Mouse (Mus musculus) lung, embryonic 16.5 days (tissue): ENCODE measurements at regions not wholly inside any gene's neighbourhood (a gene's known extent, or its start where the extent isn't known, plus 50 kb on each side); places are given as distances from the start of the nearest gene placed in this dataset.

Experiments
- ATAC-seq: fragments of 200-750 bp; cut with Nextera tagmentation; 2 replicates; pipeline ENCODE4 v1.8.0; 2017; ENCODE audit warnings: low read depth, mild to moderate bottlenecking, moderate library complexity
- H3K27ac ChIP-seq: fragments of 300-500 bp; sonication (generic); 2 replicates; pipeline ENCODE4 v1.5.1; 2014; ENCODE audit warnings: mild to moderate bottlenecking, control low read depth, low read length
- H3K27me3 ChIP-seq: fragments of 300-500 bp; sonication (generic); 2 replicates; pipeline ENCODE4 v1.6.1; 2014; ENCODE audit warnings: low read depth, low read length, mixed read lengths; ENCODE audit not compliant: control insufficient read depth, insufficient read depth
- H3K36me3 ChIP-seq: fragments of 300-500 bp; sonication (generic); 2 replicates; pipeline ENCODE4 v1.6.1; 2014; ENCODE audit warnings: low read length; ENCODE audit not compliant: control insufficient read depth, insufficient read depth
- H3K4me1 ChIP-seq: fragments of 300-500 bp; sonication (generic); replicated peaks from 2 replicates; pipeline ENCODE4 v1.6.1; 2014; ENCODE audit warnings: low read length, mixed read lengths; ENCODE audit not compliant: control insufficient read depth, insufficient read depth
- H3K4me2 ChIP-seq: fragments of 300-500 bp; sonication (generic); 2 replicates; pipeline ENCODE4 v1.6.1; 2014; ENCODE audit warnings: low read depth, low read length, control low read depth
- H3K4me3 ChIP-seq: fragments of 300-500 bp; sonication (generic); 2 replicates; pipeline ENCODE4 v1.5.1; 2014; ENCODE audit warnings: mild to moderate bottlenecking, low read length, control low read depth
- H3K9ac ChIP-seq: fragments of 300-500 bp; sonication (generic); 2 replicates; pipeline ENCODE4 v1.6.1; 2014; ENCODE audit warnings: low read length, control low read depth
- H3K9me3 ChIP-seq: fragments of 300-500 bp; sonication (generic); 2 replicates; pipeline ENCODE4 v1.6.1; 2016; ENCODE audit warnings: low read length; ENCODE audit not compliant: control insufficient read depth
- whole genome bisulfite sequencing: fragments of 180-500 bp; shearing (Covaris S2); extraction: QIAGEN DNeasy Blood & Tissue Kit; methylation state at CpG from one replicate; pipeline ENCODE4 v1.1.7; 2014; 5-methylcytosine and 5-hydroxymethylcytosine counted together

GRCm38 (mm10) chr14:72294631-72295030 lies 197.0 kb downstream of the Gm9195 start:
- Histone ChIP-seq H3K4me1 (peaks cover 10% of the 10 kb centered on the region), H3K9me3 (no peaks in the 10 kb centered on the region), H3K27ac (no peak overlapping the region), H3K4me3 (no peak overlapping the region), H3K27me3 (peaks cover 4% of the 10 kb centered on the region), H3K36me3 (no peaks in the 10 kb centered on the region), H3K9ac (no peak overlapping the region), H3K4me2 (no peak overlapping the region)
- no peak for ATAC-seq
- WGBS = 24% methylated on average over 6 of the region's 6 CpGs

GRCm38 (mm10) chr14:72293677-72294387 lies 197.8 kb downstream of the Gm9195 start:
- ATAC-seq = peak; percentile 92
- Histone ChIP-seq H3K9me3 (no peaks in the 10 kb centered on the region), H3K9ac (no peak overlapping the region), H3K4me1 (peaks cover 10% of the 10 kb centered on the region), H3K27ac (no peak overlapping the region), H3K4me2 (no peak overlapping the region), H3K4me3 (no peak overlapping the region), H3K27me3 (peaks cover 4% of the 10 kb centered on the region), H3K36me3 (no peaks in the 10 kb centered on the region)
- WGBS = 60% methylated on average over 9 of the region's 9 CpGs

GRCm38 (mm10) chr14:72292656-72293299 lies 198.9 kb downstream of the Gm9195 start:
- H3K4me2 ChIP-seq = no peak overlapping the region
- 72% methylated on average over 7 of the region's 7 CpGs for WGBS
- H3K27me3 ChIP-seq = peaks cover 4% of the 10 kb centered on the region
- H3K9me3 ChIP-seq = no peaks in the 10 kb centered on the region
- no peak overlapping the region for H3K4me3 ChIP-seq
- H3K36me3 ChIP-seq = no peaks in the 10 kb centered on the region
- H3K27ac ChIP-seq = no peak overlapping the region
- ATAC-seq = peak; percentile 17; the same call in 1 of the 2 replicates
- no peak overlapping the region for H3K9ac ChIP-seq
- peaks cover 10% of the 10 kb centered on the region for H3K4me1 ChIP-seq

- H3K4me2 ChIP-seq = no peak overlapping the region
- no peaks in the 10 kb centered on the region for H3K27me3 ChIP-seq
- no peaks in the 10 kb centered on the region for H3K9me3 ChIP-seq
- H3K27ac ChIP-seq = no peak overlapping the region
- H3K4me1 ChIP-seq = no peaks in the 10 kb centered on the region
- no peaks in the 10 kb centered on the region for H3K36me3 ChIP-seq
- WGBS = 64% methylated on average over 4 of the region's 4 CpGs
- H3K9ac ChIP-seq = no peak overlapping the region
- no peak overlapping the region for H3K4me3 ChIP-seq
- no peak for ATAC-seq
Measured at GRCm38 (mm10) chr14:72277309-72277708, 214.3 kb downstream of the Gm9195 start.

- Histone ChIP-seq H3K4me1 (no peaks in the 10 kb centered on the region), H3K36me3 (no peaks in the 10 kb centered on the region), H3K27me3 (no peaks in the 10 kb centered on the region), H3K4me2 (no peak overlapping the region), H3K4me3 (no peak overlapping the region), H3K9ac (no peak overlapping the region), H3K27ac (no peak overlapping the region), H3K9me3 (no peaks in the 10 kb centered on the region)
- WGBS = 33% methylated on average over 2 of the region's 2 CpGs
- no peak for ATAC-seq
Measured at GRCm38 (mm10) chr14:72259255-72259654, 232.4 kb downstream of the Gm9195 start.

- no peak overlapping the region for H3K27ac ChIP-seq
- no peaks in the 10 kb centered on the region for H3K9me3 ChIP-seq
- H3K27me3 ChIP-seq = no peaks in the 10 kb centered on the region
- H3K4me3 ChIP-seq = no peak overlapping the region
- H3K36me3 ChIP-seq = no peaks in the 10 kb centered on the region
- 84% methylated on average over 4 of the region's 4 CpGs for WGBS
- H3K4me1 ChIP-seq = no peaks in the 10 kb centered on the region
- ATAC-seq = no peak
- H3K9ac ChIP-seq = no peak overlapping the region
- no peak overlapping the region for H3K4me2 ChIP-seq
Measured at GRCm38 (mm10) chr14:72241872-72242271, 249.8 kb downstream of the Gm9195 start.

GRCm38 (mm10) chr14:72240272-72240671 lies 251.4 kb downstream of the Gm9195 start:
- H3K4me1 ChIP-seq = no peaks in the 10 kb centered on the region
- H3K9ac ChIP-seq = no peak overlapping the region
- WGBS = 23% methylated on average over 4 of the region's 4 CpGs
- H3K36me3 ChIP-seq = no peaks in the 10 kb centered on the region
- no peak for ATAC-seq
- H3K4me3 ChIP-seq = no peak overlapping the region
- H3K27ac ChIP-seq = no peak overlapping the region
- no peaks in the 10 kb centered on the region for H3K27me3 ChIP-seq
- no peak overlapping the region for H3K4me2 ChIP-seq
- H3K9me3 ChIP-seq = no peaks in the 10 kb centered on the region

GRCm38 (mm10) chr14:72238344-72238743 lies 253.3 kb downstream of the Gm9195 start:
- WGBS = 85% methylated on average over 4 of the region's 4 CpGs
- no peak for ATAC-seq
- Histone ChIP-seq H3K27me3 (no peaks in the 10 kb centered on the region), H3K36me3 (no peaks in the 10 kb centered on the region), H3K4me3 (no peak overlapping the region), H3K9ac (no peak overlapping the region), H3K4me2 (no peak overlapping the region), H3K4me1 (no peaks in the 10 kb centered on the region), H3K27ac (no peak overlapping the region), H3K9me3 (no peaks in the 10 kb centered on the region)

- 65% methylated on average over 6 of the region's 6 CpGs for WGBS
- Histone ChIP-seq H3K9me3 (no peaks in the 10 kb centered on the region), H3K4me2 (no peak overlapping the region), H3K4me3 (no peak overlapping the region), H3K9ac (no peak overlapping the region), H3K27me3 (no peaks in the 10 kb centered on the region), H3K27ac (no peak overlapping the region), H3K36me3 (no peaks in the 10 kb centered on the region), H3K4me1 (no peaks in the 10 kb centered on the region)
- ATAC-seq = no peak
Measured at GRCm38 (mm10) chr14:72234234-72235075, 257.2 kb downstream of the Gm9195 start.
